Mouse (Mus musculus): ENCODE results near the gene Depdc7.
A peak's percentile ranks its signal among the peaks of the same experiment; 100 is the strongest.

Gene Depdc7

DNA sequence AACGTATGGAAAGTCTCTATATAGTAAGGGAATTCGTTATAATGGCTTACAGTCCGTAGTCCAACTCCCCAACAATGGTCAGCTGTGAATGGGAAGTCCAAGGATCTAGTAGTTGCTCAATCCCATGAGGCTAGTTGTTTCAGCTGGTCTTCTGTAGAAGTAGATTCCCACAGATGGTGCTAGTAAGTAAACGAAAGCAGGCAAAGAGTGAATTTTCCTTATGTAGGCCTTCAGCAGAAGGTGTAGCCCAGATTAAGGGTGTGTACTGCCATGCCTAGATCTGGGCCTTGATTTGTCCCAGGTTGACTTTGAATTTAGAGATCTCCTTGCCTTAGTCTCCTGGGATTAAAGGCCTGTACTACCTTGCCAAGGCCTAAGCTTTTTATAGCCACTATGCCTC lies 26.4 kb downstream of the Depdc7 start, which contains the start of gene Pin1rt1:
Pin1rt1 (minus strand) TSS at position 101 of the 400 bp plus-strand sequence.
- DNase-seq (ENCODE audit: low spot score): no peak

DNA sequence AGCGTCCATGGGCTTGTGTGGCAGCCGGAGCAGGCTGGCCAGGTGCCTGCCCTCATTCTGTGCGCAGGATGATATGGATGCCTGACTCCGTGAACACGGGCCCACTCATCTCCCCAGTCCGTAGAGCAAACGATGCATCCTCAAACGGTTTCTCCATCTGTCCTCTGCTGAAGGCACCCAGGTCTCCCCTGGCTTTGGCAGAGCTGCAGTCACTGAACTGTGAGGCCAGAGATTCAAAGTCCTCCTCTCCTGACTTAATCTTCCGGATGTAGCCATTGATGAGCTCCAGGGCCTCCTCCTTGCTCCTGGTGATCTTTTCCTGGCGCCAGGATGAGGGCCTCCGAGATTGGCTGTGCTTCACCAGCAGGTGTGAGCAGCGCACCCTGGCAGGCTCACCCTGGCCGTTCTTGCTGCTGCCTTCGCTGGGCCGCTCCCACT lies 28.4 kb downstream of the Depdc7 start:
- DNase-seq (ENCODE audit: low spot score): no peak

DNA sequence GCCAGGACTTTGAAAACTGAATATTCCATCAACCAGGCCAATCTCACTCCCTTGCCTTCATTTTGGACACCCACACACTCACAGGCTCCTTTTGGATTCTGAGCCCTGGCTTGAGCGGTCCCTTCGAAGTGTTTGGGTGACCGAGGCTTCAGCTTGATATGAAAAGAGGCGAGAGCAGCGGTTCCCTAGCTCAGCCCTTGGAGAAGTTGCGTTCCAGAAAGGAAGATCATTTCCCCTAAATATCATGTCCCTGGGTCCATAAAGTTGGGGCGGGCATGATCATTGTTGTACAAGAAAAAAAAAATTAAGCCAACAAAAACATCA lies 30.2 kb downstream of the Depdc7 start:
- no peak for DNase-seq (ENCODE audit: low spot score)

DNA sequence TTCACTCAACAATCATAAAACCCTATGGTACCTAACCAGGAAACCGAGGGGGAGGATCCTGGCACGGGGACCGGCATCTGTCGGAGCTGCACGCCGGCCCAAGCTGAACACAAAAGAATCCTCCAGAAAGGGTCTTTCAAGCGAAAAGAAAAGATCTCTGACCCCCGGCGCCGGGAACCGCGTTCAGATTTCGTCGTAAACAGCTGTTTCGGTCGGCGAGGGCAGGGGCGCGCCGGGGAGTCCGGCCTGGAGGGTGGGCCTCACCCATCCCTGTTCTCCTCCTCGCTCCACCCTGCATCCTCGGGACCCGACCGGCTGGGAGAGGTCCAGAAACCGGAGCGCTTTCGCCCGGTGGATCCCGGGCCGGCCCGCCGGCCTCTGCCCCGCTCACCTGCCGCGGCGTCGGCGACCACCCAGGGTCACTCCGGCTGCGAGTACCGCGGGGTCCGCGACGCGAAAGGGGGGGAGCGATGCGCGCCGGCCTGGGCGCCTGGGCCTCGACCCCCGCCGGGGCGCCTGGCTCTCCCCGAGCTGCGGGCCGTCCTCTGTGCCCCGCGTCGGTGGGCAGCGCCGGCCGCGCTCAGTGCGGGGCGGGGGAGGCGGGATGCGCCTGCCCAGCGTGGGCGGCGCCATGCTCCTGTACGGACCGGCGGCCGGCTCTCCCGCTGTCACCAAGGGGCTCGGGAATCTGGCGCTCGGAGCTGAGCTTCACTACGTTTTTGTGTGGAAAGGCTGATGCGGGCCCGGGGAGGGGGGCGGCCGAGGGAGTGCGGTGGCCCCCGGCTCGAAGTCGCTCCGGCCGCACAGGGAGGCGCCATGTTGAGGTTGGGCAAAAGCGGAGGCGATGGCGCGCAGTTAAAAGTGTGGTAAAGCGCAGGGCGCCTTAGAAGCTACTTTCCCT lies 30.8 kb downstream of the Depdc7 start, which contains the start of gene Tcp11l1:
Tcp11l1 (minus strand) TSS at position 585 of the 901 bp plus-strand sequence.
- peak; percentile 72 for DNase-seq (ENCODE audit: low spot score)

DNA sequence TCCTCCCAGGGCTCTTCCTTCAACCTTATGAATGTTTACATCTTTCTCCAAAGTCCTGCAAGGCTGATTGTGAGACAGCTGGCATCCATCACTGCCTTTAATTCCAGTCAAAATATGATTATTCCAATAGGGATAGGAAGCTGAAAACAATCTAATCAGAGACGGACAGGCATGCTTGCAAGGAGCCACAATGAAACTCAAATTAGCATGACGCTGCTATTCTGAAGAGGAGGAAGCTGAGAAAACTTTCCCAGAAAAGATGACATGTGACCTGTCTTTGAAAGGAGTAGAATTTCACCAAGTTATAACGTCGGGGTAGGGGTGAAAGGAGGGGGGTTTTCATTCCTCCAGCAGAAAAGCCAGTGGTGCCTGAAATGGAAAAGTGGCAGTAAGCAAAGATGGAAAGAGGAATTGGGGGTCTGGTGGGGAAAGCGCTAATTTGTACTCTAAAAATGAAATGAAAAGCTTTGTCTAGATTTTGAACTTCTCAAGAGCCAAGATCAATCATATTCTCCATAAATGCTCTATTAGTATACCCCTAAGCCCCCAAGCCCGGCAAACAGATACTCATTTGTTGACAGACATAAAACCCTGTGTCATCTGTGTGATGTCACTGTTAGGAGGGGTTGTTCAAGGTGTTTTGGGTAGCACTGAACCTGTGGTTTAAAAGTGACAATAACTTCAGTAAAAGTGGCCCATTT lies 31.9 kb downstream of the Depdc7 start:
- no peak for DNase-seq (ENCODE audit: low spot score)

DNA sequence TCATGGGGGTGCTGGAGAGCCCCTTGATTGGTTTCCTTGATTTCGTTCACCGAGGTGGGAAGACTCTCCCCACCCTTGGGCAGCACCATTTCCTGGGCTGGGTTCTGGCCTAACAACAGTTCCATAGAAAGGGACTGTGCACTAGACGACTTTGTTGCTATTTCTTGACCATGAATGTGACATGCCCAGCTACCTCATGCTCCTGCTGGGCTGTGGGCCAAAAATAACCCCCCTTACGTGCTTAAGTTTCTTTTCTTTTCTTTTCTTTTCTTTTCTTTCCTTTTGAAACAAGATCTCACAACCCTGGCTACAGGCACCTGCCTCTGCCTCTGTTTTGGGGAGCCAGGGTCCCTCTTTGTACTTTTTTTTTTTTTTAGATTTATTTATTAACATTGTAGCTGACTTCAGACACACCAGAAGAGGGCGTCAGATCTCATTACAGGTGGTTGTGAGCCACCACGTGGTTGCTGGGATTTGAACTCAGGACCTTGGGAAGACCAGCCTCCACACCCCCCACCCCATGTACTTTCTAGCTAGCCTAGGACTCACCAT lies 32.8 kb downstream of the Depdc7 start:
- no peak for DNase-seq (ENCODE audit: low spot score)

DNA sequence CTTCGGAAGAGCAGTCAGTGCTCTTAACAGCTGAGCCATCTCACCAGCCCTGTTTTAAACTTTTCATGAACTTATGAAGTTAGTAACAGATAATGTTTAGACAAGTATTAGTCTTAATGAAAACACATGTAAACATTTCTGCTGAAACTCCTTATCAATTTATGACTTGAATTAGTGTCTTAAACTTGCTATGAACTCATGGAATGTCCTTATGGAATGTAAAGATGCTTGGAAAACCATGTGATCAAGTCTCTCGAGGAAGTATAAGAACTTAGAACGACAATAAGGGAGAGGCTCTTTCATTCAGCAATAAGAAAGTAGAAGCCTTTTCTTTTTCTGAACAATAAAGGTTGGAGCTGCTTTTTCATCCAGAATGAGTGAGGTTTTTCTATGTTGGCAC lies 38.3 kb downstream of the Depdc7 start:
- DNase-seq (ENCODE audit: low spot score): no peak

DNA sequence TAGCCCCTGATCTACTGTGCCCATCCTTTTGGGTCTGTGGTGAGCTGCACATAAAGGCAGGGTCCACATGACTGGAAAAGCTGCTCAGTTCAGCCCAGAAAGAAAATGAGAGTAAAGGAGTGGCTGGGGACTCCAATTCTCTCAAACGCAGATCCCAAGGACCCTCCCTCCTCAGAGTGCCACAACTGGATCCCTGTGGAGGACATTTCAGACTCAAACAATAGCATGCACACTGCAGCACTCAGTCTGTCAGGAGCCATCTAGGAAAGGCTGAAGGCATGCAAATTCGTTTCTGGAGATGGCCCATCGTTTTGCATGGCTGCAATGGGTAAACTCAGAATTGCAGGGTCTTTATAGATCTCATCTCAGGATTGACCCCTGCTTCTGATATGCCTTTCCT lies 39.5 kb downstream of the Depdc7 start:
- DNase-seq (ENCODE audit: low spot score): no peak

DNA sequence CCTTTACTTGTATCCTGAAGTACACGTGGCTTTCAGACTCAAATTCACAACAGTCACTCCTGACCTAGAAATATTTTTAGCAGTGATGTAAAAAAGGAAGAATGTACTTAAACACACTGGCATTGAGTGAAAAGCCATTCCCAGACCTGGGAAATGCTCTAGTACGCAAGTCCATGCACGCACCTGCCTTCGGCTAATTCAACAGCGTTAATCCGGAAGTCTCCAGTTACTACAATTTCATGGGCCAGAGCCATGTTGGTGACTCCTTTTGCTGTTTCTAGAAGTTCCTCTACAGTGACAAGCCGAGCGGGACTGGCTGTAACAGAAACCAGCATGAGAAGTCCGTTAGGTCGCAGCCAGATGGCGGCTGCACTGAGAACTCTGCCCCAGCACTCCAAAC lies 43.0 kb downstream of the Depdc7 start:
- no peak for DNase-seq (ENCODE audit: low spot score)

DNA sequence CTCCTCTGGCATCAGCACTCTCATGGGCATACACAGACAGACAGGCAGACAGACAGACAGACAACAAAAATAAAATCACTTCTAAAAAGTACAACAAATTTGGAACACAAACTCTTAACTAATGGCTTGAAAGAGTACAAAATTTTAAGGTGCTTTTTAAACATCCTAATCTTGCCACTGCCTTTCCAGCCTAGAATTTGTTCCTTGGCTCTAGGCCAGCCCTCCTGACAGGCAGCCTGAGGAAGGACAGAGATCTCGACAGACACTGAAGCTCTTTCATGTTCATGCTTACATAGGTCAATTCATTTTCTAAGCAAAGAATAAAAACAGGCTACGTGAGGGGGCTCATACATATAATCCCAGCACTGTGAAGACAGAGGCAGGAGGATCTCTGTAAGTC lies 50.1 kb downstream of the Depdc7 start:
- DNase-seq (ENCODE audit: low spot score): no peak

DNA sequence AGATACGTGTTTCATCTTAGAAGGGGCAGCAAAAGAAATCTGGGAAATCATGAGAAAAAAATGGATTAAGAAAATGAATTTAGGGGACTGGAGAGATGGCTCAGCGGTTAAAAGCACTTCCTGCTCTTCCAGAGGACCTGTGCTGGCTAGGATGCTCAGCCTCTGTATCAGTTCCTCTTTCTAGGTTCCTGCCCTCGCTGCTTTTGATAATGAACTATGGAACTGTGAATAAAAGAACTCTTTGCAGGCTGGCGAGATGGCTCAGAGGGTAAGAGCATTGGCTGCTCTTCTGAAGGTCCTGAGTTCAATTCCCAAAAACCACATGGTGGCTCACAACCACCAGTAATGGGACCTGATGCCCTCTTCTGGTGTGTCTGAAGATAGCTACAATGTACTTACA lies 52.0 kb downstream of the Depdc7 start:
- no peak for DNase-seq (ENCODE audit: low spot score)

DNA sequence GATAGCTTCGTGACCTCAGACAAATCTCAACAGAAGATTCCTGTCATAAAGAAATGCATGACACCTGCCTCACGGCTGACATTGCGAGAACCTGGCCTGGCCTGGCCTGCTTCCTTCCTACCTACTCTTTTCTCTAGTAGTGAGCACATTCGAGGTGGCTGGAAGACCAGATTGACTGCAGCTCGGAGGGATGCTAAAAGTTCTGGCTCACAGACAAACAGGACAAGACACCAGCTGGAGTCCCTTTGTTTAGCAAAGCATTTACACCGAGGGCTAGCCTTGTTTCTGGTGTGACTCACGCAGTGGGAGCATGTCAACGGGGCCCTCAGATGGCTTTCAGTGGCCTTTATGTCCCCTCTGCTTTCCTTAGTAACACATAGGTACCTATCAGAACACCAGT lies 54.0 kb downstream of the Depdc7 start:
- DNase-seq (ENCODE audit: low spot score): no peak

DNA sequence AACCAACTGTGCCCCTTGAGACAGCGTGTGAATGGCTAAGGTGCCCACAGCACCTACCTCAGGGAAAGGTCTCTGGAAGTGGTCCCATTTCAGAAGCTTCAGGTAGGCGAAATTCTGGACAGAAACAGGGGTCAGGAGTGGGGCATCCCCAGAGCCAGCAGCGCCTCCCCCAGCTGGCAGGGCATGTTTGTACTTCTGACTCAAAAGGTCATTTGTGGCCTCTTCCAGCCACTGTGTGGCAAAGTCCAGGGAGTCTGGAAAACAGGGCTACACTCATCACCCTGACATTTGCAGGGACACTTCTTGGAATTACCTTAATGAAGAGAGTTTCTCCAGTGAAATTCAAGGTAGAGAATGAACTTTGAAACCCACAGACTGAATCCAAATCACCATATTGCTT lies 54.4 kb downstream of the Depdc7 start:
- peak; percentile 28 for DNase-seq (ENCODE audit: low spot score)

DNA sequence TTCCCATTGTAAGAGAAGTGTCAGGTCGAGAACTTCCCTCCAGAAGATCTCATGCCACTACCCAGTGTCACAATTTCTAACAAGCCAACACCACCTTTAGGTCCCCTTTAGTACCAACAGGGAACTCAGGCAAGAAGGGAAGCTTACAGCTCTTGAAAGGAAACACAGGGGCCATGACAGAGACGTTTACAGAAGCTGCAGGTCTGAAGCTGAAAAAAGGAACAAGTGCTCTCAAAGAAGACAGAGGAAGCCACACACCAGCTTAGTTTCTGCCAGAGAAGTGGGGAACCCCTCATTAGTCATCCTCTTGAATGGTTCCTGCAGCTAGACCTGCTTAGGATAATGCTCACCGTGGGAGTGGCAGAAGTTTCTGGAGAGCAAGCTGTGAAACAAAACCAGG lies 55.4 kb downstream of the Depdc7 start:
- DNase-seq (ENCODE audit: low spot score): no peak

DNA sequence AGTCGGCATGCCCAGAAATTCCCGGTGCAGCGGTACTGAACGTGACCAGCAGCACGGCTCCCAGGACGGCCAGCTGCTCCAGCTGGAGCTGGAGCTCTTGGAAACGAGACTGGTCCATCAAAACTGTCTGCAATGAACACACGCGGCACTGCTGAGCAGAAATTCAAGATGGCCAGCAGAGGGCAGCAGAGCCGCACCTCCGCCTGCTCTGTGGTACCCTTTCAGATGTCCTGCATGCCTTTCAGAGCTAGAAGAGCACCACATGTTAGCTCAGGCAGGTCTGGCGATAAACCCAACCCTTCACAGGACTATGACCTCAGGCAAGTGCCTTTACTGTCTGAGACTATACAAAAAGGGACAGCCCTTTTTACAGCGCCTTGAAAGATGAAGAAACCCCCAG lies 57.3 kb downstream of the Depdc7 start:
- peak; percentile 80 for DNase-seq (ENCODE audit: low spot score)

DNA sequence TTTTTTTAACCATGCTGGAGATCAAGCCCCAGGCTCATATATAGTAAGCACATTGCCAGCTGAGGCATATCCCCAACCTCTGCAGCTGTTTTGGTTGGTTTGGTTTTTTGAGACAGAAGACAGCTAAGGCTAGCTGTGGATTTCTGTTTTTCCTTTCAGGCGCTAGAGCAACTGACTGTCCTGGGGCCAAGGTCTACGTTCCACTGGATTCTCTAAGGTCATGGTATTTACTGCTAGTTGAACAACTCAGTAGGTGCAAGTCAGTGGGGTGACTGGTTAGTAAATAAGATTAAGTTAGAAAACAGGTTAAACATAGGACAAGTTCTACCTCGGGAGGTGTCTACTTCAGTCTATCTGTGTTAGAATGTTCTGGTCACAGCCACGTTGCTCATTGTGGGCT lies 57.9 kb downstream of the Depdc7 start:
- no peak for DNase-seq (ENCODE audit: low spot score)

DNA sequence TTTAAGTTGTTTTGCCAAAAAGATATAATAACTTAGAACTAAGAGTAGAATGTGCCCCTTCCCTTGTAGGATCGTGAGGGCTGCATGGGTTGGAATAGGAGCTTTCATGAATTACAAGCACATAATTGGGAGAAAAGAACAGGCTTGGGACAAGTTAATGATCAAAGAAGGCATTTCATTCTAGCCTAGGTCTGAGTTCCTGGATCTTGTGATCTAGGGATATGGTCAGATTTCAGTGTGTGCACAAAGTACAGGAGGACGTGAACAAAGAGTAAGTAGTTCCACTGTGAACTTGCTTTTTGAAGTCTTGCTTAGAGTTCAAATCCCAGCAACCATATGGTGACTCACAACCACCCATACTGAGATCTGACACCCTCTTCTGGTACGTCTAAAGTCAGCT lies 65.4 kb downstream of the Depdc7 start:
- no peak for DNase-seq (ENCODE audit: low spot score)
